ENCODE assay signal across 12 mouse cellular contexts in the genomic region with DNA sequence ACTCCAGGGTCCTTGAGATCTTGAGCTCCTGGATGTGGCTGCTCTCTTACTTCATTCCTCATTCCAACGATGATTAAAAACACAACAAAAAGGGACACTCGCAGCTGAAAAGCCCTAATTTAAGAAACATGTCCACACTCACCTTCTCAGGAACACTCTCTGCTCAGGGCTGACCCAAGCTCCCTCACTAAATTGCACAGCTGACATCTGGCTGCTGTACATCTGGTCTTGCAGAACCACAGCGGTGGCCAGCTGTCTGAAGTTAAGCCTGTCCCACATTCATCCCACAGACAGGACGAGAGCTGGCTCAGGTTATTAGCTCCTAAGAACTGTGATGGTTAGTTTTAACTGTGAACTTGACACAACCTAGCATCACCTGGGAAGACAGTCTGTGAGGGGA. TPM values are rescaled to one million over a fixed set of nuclear protein-coding genes. Genes with fewer than 3 reads are reported as not detected.
A peak's percentile ranks its signal among the peaks of the same experiment; 100 is the strongest.
DNase-seq lines count a peak whose midpoint lies in the region; ATAC-seq and TF ChIP-seq lines count a peak whose summit lies in the region.
"Had no signal": no experiment of that assay in that cellular context is flagged by ENCODE, and none has a peak within 500 bp of the region (broad histone marks: within the 10 kb centered on the region; RNA-seq: fewer than 3 reads in every experiment).

No protein-coding gene starts in this region.

- 69% methylated on average over 4 of the region's 4 CpGs for WGBS in embryonic facial prominence, embryonic 14.5 days
- WGBS in embryonic facial prominence, embryonic 10.5 days, result 84% methylated on average over 4 of the region's 4 CpGs
- WGBS in hindbrain, embryonic 12.5 days, result 93% methylated on average over 4 of the region's 4 CpGs
- WGBS in kidney, embryonic 16.5 days, result 90% methylated on average over 4 of the region's 4 CpGs

- H3K4me3 ChIP-seq in embryonic facial prominence, embryonic 14.5 days (ENCODE audit: low read depth, low read length), result no peak overlapping the region
- H3K4me3 ChIP-seq in embryonic facial prominence, embryonic 10.5 days, result no peak overlapping the region
- H3K4me3 ChIP-seq in layer of hippocampus, adult 2 months, result no peak overlapping the region
- no peak overlapping the region for H3K4me3 ChIP-seq in hindbrain, embryonic 12.5 days
- H3K4me3 ChIP-seq in kidney, embryonic 16.5 days (ENCODE audit: low read length), result no peak overlapping the region
- H3K4me3 ChIP-seq: embryonic facial prominence, embryonic 12.5 days; forebrain, embryonic 12.5 days; heart, embryonic 13.5 days had no signal

- peaks cover 8% of the 10 kb centered on the region; the same call in 1 of the 2 replicates for H3K9me3 ChIP-seq in embryonic facial prominence, embryonic 14.5 days (ENCODE audit: control insufficient read depth, low read length)
- H3K9me3 ChIP-seq in embryonic facial prominence, embryonic 10.5 days, result no peaks in the 10 kb centered on the region
- H3K9me3 ChIP-seq in hindbrain, embryonic 12.5 days (replicated peaks), result 0 out of 2 replicates have a peak, but pooled peaks cover 3% of the 10 kb centered on the region
- peaks cover 2% of the 10 kb centered on the region; the same call in 1 of the 2 replicates for H3K9me3 ChIP-seq in kidney, embryonic 16.5 days (ENCODE audit: low read length)
- H3K9me3 ChIP-seq: embryonic facial prominence, embryonic 12.5 days; forebrain, embryonic 12.5 days had no signal

- no peaks in the 10 kb centered on the region for H3K4me1 ChIP-seq in embryonic facial prominence, embryonic 14.5 days (ENCODE audit: control insufficient read depth, insufficient read depth, low read length)
- peaks cover 3% of the 10 kb centered on the region for H3K4me1 ChIP-seq in embryonic facial prominence, embryonic 10.5 days
- no peaks in the 10 kb centered on the region for H3K4me1 ChIP-seq in hindbrain, embryonic 12.5 days
- no peaks in the 10 kb centered on the region for H3K4me1 ChIP-seq in kidney, embryonic 16.5 days (ENCODE audit: insufficient read depth, low read length)
- H3K4me1 ChIP-seq: embryonic facial prominence, embryonic 12.5 days; forebrain, embryonic 12.5 days; heart, embryonic 13.5 days had no signal

- ATAC-seq in embryonic facial prominence, embryonic 14.5 days (ENCODE audit: low read depth), result peak; percentile 47; the same call in 1 of the 2 replicates
- no peak for ATAC-seq in hindbrain, embryonic 12.5 days (ENCODE audit: low FRiP score)
- no peak for ATAC-seq in kidney, embryonic 16.5 days (ENCODE audit: low FRiP score, low TSS enrichment)

- H3K4me2 ChIP-seq in embryonic facial prominence, embryonic 14.5 days (ENCODE audit: low read depth, low read length), result no peak overlapping the region
- no peak overlapping the region for H3K4me2 ChIP-seq in hindbrain, embryonic 12.5 days (replicated peaks)
- no peak overlapping the region for H3K4me2 ChIP-seq in kidney, embryonic 16.5 days (replicated peaks; ENCODE audit: low read depth, low read length)
- H3K4me2 ChIP-seq: embryonic facial prominence, embryonic 12.5 days; forebrain, embryonic 12.5 days; heart, embryonic 13.5 days had no signal

- no peak overlapping the region for H3K9ac ChIP-seq in embryonic facial prominence, embryonic 14.5 days (ENCODE audit: low read depth, low read length)
- H3K9ac ChIP-seq in hindbrain, embryonic 12.5 days, result no peak overlapping the region
- no peak overlapping the region for H3K9ac ChIP-seq in kidney, embryonic 16.5 days (replicated peaks; ENCODE audit: low read length)
- H3K9ac ChIP-seq: embryonic facial prominence, embryonic 12.5 days; forebrain, embryonic 12.5 days; heart, embryonic 13.5 days had no signal

- TF ChIP-seq CTCF in layer of hippocampus, adult 2 months (conservative IDR thresholded peaks at IDR 0.05), result no peak

- H3K27ac ChIP-seq in embryonic facial prominence, embryonic 14.5 days (replicated peaks; ENCODE audit: low read depth, low read length), result no peak overlapping the region
- no peak overlapping the region for H3K27ac ChIP-seq in embryonic facial prominence, embryonic 10.5 days (replicated peaks)
- peak overlapping the region; percentile 67; the same call in 1 of the 2 replicates for H3K27ac ChIP-seq in layer of hippocampus, adult 2 months
- no peak overlapping the region for H3K27ac ChIP-seq in hindbrain, embryonic 12.5 days
- H3K27ac ChIP-seq in kidney, embryonic 16.5 days (ENCODE audit: low read length), result no peak overlapping the region
- H3K27ac ChIP-seq: embryonic facial prominence, embryonic 12.5 days; forebrain, embryonic 12.5 days; heart, embryonic 13.5 days had no signal

- DNase-seq in embryonic facial prominence, embryonic 14.5 days (ENCODE audit: low spot score), result no peak
- DNase-seq in embryonic facial prominence, embryonic 10.5 days (ENCODE audit: low spot score), result no peak
- no peak for DNase-seq in layer of hippocampus, adult 2 months (ENCODE audit: low spot score in 2 of 2)
- no peak for DNase-seq in layer of hippocampus, postnatal 25 days (ENCODE audit: extremely low spot score in 1 of 2, low spot score in 1 of 2)
- DNase-seq in lung, postnatal 25 days (ENCODE audit: low spot score), result peak; percentile 32

- peaks cover 69% of the 10 kb centered on the region for H3K36me3 ChIP-seq in embryonic facial prominence, embryonic 14.5 days (ENCODE audit: control insufficient read depth, insufficient read depth, low read length)
- H3K36me3 ChIP-seq in embryonic facial prominence, embryonic 10.5 days (replicated peaks), result peaks cover 91% of the 10 kb centered on the region
- H3K36me3 ChIP-seq in hindbrain, embryonic 12.5 days, result peaks cover 74% of the 10 kb centered on the region
- H3K36me3 ChIP-seq in kidney, embryonic 16.5 days (ENCODE audit: insufficient read depth, low read length), result peaks cover 33% of the 10 kb centered on the region

- H3K27me3 ChIP-seq in embryonic facial prominence, embryonic 14.5 days (replicated peaks; ENCODE audit: control insufficient read depth, insufficient read depth, low read length), result no peaks in the 10 kb centered on the region
- H3K27me3 ChIP-seq in embryonic facial prominence, embryonic 10.5 days (replicated peaks; ENCODE audit: low read depth, poor library complexity, severe bottlenecking), result no peaks in the 10 kb centered on the region
- H3K27me3 ChIP-seq in hindbrain, embryonic 12.5 days, result no peaks in the 10 kb centered on the region
- H3K27me3 ChIP-seq in kidney, embryonic 16.5 days (ENCODE audit: insufficient read depth, low read length), result no peaks in the 10 kb centered on the region
- H3K27me3 ChIP-seq: embryonic facial prominence, embryonic 12.5 days; forebrain, embryonic 12.5 days; heart, embryonic 13.5 days had no signal

RNA-seq across cellular contexts. Expression of a gene that starts 26.3 kb away (rescaled TPM):
- 5.2 and 7.7 TPM in 2 replicates for polyA plus RNA-seq in embryonic facial prominence, embryonic 14.5 days (2014; fragmentation: Nextera tagmentation; extraction: Ambion mirVana)
- 0.77 and 4.1 TPM in 2 replicates for polyA plus RNA-seq in embryonic facial prominence, embryonic 10.5 days (2016; fragmentation: Nextera tagmentation; extraction: Ambion mirVana)
- total RNA-seq in layer of hippocampus, adult 2 months (2021), result 1 to 10 TPM; 2.1 TPM
- total RNA-seq in layer of hippocampus, postnatal 25 days (2021), result under 1 TPM; 0.84 to 0.94 TPM
- 2.4 and 3.6 TPM in 2 replicates for polyA plus RNA-seq in hindbrain, embryonic 12.5 days (2016; fragmentation: Nextera tagmentation; extraction: Ambion mirVana)
- 1.7 and 1.8 TPM in 2 replicates for polyA plus RNA-seq in kidney, embryonic 16.5 days (2015; fragmentation: Nextera tagmentation; extraction: Ambion mirVana)
- polyA plus RNA-seq: CD4-positive, CD25-positive, alpha-beta regulatory T cell, adult 4 months; inflammation-experienced regulatory T-cells, adult 6 months had no signal
